Mouse (Mus musculus): ENCODE measurements at regions not wholly inside any gene's neighbourhood (a gene's known extent, or its start where the extent isn't known, plus 50 kb on each side); places are given as distances from the start of the nearest gene placed in this dataset.

DNA sequence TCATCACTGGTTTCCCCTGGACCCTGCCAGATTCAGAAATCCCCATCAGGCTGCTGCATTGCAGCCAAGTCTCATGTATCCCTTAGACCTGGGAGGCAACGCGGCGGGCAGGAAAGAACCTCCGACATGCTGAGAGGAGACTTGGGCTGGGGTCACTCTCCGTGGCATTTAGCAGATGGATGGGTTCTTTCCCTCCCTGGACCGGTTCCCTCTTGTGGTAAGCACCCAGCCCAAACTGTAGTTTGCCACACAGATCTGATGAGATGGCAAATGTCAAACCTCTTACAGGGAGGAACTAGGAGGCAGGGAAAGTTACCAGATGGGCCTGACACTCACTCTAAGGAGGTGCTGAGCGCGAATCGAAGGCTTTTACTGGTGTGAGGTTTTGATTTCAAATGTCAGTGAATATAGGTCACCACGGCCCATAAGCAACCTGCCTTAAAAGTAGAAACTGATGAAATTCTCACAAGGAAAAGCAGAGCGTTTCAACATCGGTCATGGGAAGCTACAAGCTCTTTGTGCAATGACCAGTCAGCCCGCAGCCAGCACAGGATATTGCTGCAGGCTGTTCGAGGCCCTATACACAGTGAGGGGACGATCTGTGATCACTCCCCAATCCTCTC lies 199.9 kb upstream of the Lpp start:
- ATAC-seq (replicated peaks; ENCODE audit: low read depth, poor library complexity, severe bottlenecking), result peak; percentile 76

DNA sequence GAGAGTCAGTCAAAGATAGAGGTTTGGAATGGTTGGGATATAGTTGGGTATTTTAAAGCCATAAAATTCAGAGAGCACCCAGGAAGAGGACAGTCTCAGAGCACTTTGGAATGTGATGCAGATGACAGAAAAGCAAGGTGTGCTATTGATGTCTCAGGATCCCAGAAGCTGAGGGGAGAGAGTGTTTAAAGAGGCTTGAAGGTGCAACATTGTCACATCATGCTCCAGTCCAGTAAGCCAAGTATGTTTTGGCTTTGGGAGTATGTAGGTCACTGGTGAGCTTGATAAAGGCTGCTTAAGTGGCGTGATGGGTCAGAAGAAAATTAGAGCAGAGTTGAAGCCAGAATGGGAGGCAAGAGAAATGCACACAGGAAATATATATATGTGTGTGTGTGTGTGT lies 201.3 kb upstream of the Lpp start:
- no peak for ATAC-seq (replicated peaks; ENCODE audit: low read depth, poor library complexity, severe bottlenecking)

DNA sequence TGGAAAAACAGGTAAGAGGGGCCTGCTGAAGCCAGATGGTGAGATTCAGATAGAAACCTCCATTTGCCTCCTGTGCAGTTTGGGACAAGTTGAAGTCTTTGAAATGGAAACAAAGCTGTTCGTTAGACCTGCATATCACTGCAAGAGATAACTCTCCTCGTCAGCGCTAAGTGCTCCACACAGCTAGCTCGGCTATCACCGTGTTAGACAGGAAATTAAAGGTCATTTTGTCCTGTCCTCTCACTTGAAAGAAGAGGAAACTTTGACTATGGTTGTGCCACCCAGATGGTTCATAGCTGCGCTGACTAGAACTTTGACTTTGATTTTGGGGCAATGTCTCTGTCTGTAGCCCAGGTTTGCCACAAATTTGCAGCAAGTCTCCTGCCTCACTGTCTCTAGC lies 198.5 kb upstream of the Bcl6 start:
- no peak for ATAC-seq (replicated peaks; ENCODE audit: low read depth, poor library complexity, severe bottlenecking)

DNA sequence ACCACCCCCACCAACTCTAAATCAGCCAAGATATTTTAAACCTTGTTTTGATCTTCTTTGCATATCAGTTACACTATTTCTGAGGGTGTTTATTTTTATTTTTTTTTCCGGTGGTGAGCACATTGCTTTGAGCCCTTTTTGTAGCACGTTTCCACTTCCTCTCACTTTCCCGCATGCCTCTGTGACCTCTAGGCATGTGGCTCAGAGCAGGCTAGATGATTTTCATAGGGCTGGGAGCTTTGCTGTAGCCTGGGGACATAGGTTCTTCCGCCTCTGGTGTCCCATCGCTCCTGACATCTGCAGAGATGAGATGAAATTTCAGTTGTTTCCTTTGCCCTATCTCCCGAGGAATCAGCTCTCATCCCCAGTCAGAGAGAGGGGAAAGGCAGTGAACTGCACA lies 197.3 kb upstream of the Bcl6 start:
- ATAC-seq (replicated peaks; ENCODE audit: low read depth, poor library complexity, severe bottlenecking), result no peak

DNA sequence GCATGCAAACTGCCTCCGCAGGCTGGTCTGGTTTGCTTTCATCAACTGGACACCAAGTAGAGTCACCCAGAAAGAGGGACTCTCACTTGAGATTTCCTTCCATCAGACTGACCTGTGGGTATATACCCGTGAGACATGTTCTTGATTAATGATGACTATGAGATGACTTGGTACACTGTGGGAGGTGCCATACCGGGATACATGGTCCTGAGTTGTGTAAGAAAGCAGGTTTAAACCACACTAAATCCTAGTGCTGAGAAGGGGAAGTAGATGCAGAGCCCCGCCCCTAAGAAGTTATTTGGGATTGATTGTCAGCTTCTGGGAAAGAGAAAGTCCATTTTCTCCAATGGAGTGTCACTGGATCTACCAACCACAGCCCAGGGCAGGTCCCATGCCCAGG lies 196.2 kb upstream of the Bcl6 start:
- ATAC-seq (replicated peaks; ENCODE audit: low read depth, poor library complexity, severe bottlenecking), result 0 out of 2 replicates have a peak, but pooled peaks have one; percentile 42

DNA sequence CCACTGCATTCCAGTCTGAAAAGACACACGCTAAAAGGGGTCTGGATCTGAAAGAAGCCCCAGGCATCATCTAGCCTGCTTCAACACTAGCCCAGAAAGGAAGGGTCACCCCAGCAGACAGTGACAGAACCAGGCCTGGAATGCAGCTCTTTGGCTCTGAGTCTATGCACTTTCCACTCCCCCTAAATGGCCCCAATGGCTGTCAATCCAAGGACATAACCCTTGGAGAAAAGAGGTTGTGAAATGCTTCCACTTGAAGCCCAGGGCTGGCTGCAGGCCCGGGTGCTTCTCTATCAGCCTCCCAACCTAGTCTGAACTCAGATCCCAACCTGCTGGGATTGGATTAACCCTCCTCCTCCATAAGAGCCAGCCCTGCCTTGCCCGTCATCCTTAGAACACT lies 194.6 kb upstream of the Bcl6 start:
- no peak for ATAC-seq (replicated peaks; ENCODE audit: low read depth, poor library complexity, severe bottlenecking)

DNA sequence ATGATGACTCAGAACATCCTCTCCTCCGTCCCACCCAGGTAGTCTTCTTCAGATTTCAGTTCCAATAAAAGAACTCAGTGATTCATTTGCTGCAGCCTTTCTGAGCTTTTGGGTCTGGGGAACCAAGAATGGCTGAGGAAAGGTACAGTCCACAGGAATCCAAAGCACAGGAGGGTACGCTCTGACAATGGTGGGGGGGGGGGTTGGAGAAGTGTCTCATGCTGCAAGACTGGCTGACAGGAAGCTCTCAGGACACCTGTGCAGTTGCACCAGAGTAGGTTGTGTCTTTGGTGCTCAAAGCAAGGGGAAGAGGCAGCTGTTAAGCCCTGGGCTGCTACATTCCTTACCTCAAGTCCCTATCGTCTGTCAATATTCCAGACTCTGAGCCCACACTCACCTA lies 192.7 kb upstream of the Bcl6 start:
- ATAC-seq (replicated peaks; ENCODE audit: low read depth, poor library complexity, severe bottlenecking), result no peak

DNA sequence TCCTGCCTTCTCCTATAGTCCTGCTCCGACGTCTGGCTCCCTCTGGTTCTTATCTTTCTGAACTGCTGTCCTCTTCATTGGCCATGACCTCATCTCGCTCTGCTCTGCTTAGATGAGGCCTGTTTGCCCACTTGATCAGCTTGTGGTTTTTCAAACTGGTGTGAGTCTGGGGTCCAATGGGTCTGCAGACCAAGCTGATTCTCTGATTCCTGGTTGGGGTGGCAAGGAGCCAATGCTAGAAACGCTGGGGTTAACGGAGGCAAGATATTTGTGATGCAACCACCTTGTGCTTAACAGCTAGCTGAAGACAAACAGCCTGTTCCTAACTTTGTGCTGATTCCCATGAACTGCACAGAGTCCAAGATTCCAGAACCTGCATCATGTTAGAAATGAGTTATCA lies 192.0 kb upstream of the Bcl6 start:
- ATAC-seq (replicated peaks; ENCODE audit: low read depth, poor library complexity, severe bottlenecking), result no peak

GRCm38 (mm10) chr16:24177564-24177963 lies 188.9 kb upstream of the Bcl6 start:
- no peak for ATAC-seq (replicated peaks; ENCODE audit: low read depth, poor library complexity, severe bottlenecking)

DNA sequence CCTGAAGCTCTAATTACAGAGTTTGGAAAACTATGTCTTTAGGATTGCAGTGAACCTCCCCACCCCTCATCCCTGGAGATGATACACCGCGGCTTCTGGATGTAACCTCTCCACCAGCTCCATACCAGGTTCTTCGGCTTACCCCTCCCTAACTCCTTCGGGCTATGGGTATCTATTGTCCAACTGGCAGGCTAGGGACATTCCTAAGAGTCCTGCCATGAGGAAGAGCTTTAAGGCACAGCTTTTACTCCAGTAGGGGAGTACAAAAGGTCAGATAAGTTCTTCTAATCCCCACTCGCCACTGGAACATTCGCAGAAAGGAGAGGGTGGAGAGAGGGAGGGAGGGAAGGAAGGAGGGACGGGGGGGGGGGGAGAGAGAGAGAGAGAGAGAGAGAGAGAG lies 188.5 kb upstream of the Bcl6 start:
- ATAC-seq (replicated peaks; ENCODE audit: low read depth, poor library complexity, severe bottlenecking), result no peak

GRCm38 (mm10) chr16:24176057-24176456 lies 187.4 kb upstream of the Bcl6 start:
- ATAC-seq (replicated peaks; ENCODE audit: low read depth, poor library complexity, severe bottlenecking), result no peak

DNA sequence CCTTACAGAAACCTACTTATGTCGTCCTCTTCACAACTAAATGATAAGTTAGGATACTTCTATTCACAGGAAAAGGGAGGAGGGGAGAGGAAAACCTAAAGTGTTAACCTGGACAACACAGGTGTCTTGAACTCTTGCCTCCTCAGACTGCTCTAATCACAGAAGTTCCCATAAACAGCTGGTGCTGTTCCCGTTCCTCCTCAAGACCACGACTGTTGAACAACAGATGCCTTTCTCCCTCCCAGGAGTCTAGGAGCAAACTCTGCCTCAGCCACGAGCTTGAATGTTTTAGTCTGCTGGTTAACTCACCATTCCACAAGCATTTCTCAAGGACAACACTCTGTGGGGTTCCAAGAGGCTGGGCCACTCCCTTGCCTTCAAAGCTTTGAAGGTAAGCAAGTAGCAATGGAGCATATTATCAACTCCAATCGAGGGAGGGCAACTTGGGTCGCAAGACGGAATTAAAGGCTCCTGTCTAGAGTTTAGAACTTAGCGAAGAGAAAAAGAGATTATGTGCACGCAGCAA lies 186.6 kb upstream of the Bcl6 start:
- ATAC-seq (replicated peaks; ENCODE audit: low read depth, poor library complexity, severe bottlenecking), result no peak

- no peak for ATAC-seq (replicated peaks; ENCODE audit: low read depth, poor library complexity, severe bottlenecking)
Measured at GRCm38 (mm10) chr16:24174595-24174994, 185.9 kb upstream of the Bcl6 start.

DNA sequence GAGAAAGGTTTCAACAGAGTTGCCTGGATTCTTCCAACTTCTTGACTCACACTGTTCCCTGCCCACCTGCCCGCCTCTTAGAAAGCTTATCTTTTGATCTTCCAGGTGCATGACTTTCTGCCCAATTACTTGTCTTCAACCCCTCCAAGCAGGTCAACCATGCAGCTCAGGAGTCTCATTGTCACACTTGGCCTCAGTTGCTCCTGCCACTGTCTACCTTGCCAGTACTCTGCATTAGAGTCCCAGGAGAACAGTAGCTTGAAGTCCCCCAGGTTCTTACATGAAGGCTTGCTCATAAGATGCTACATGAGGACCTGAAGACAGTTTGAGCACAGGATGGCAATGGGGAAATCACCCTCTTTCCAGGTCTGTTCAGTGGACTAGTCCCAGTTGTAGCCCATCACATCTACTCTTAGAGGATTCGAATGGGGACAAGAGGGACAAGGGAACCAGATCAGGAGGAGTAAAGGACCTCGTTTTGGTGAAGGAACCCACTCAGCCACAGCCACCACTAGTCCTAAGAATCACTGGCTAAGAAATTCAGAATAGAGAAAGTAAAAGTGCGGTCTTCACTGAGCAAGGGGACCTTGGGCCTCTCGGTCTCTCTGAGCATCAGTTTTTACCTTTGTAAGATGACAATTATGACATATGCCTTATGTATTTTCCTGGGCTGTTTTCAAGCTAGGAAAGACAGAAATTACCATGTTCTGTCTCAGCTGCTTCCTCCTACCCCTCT lies 185.3 kb upstream of the Bcl6 start:
- no peak for ATAC-seq (replicated peaks; ENCODE audit: low read depth, poor library complexity, severe bottlenecking)

- ATAC-seq (replicated peaks; ENCODE audit: low read depth, poor library complexity, severe bottlenecking), result no peak
Measured at GRCm38 (mm10) chr16:24172653-24173052, 184.0 kb upstream of the Bcl6 start.

DNA sequence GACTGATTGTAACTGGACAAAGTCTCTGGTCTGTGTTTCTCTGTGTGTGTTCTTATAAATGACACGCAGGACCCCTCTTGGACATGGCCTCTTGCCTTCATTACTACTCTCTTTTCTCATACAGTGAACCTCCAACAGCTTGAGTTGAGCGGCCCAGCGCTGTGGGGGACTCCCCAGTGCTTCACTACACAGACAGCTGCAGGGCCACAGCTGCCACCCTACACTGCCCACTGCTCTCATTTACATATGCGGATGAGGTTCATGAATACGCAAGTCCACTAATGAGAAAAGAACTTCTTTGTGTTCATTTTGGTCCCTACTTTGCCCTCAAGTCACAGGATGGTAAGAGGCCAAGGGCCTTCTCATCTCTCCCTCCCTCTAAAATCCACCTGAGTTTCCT lies 183.4 kb upstream of the Bcl6 start:
- ATAC-seq (replicated peaks; ENCODE audit: low read depth, poor library complexity, severe bottlenecking), result no peak

GRCm38 (mm10) chr16:24171161-24171560 lies 182.5 kb upstream of the Bcl6 start:
- no peak for ATAC-seq (replicated peaks; ENCODE audit: low read depth, poor library complexity, severe bottlenecking)

GRCm38 (mm10) chr16:24166496-24166895 lies 177.8 kb upstream of the Bcl6 start:
- no peak for ATAC-seq (replicated peaks; ENCODE audit: low read depth, poor library complexity, severe bottlenecking)

DNA sequence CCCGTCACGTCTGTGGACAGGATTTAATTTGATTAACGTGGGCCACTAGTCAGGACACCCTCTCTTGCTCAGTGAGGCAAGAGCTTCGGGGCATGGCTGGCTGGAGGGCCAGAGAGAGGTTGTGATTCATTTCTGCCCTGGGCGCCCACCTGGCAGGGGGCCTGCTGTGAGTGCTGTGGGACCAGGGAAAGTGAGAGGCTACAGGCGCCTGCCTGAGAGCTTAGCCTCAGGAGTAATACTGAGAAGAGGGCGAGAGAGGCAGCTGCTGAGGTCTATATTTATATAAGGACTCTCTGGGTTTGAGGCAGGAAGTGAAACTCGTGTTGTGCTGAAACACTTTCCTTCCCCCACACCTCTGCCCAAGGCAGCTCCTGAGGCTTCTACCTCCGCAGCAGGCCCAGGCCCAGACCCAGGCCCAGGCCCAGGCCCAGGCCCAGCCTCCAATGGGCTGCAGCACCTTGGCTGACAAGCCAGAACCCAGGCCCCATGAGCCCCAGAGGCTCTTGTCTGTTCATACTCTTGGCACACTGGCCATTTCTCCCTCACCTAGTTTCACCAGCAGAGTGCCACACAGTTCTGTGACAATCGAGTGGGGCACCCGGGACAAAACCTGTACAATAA lies 176.9 kb upstream of the Bcl6 start:
- peak; percentile 89 for ATAC-seq (replicated peaks; ENCODE audit: low read depth, poor library complexity, severe bottlenecking)

GRCm38 (mm10) chr16:24160705-24161285 lies 172.1 kb upstream of the Bcl6 start:
- ATAC-seq (replicated peaks; ENCODE audit: low read depth, poor library complexity, severe bottlenecking), result no peak

- ATAC-seq (replicated peaks; ENCODE audit: low read depth, poor library complexity, severe bottlenecking), result no peak
Measured at GRCm38 (mm10) chr16:24159336-24159735, 170.7 kb upstream of the Bcl6 start.

Measured in common myeloid progenitor, adult 5-6 weeks (primary cell).